Mouse (Mus musculus) ES-E14 (cell line): ENCODE data around the gene Bola1.

Source experiments
- CHD2 ChIP-seq: IDR thresholded peaks from 2 replicates; pipeline ENCODE4 v1.6.1; 2014; ENCODE audit warnings: mild to moderate bottlenecking, low read depth, low read length, inconsistent platforms
- MAFK ChIP-seq: IDR thresholded peaks from 2 replicates; pipeline ENCODE4 v1.6.1; 2014; ENCODE audit warnings: mild to moderate bottlenecking, low read depth, low read length, inconsistent platforms; ENCODE audit not compliant: insufficient read depth
- ZC3H11A ChIP-seq: IDR thresholded peaks from 2 replicates; pipeline ENCODE4 v1.6.1; 2012; ENCODE audit warnings: low read depth, mild to moderate bottlenecking, inconsistent platforms, low read length, borderline replicate concordance
- ZNF384 ChIP-seq: IDR thresholded peaks from 2 replicates; pipeline ENCODE4 v1.6.1; 2012; ENCODE audit warnings: low read depth, low read length, inconsistent platforms

- TF ChIP-seq MAFK, result no peak
- TF ChIP-seq ZC3H11A, result no peak
- TF ChIP-seq ZNF384, result no peak
- TF ChIP-seq CHD2, result no peak
These were observed 15.4 kb upstream of the Bola1 start for GRCm38 (mm10) chr3:96234914-96235313.
